Comparison of ENCODE assay signal across 13 mouse cellular contexts in genomic region chr2:62574250-62574649, GRCm38 (mm10). TPM values are rescaled to one million over a fixed set of nuclear protein-coding genes. Genes with fewer than 3 reads are reported as not detected.
DNase-seq lines count a peak whose midpoint lies in the region; ATAC-seq and TF ChIP-seq lines count a peak whose summit lies in the region.
"Had no signal": no experiment of that assay in that cellular context is flagged by ENCODE, and none has a peak within 500 bp of the region (broad histone marks: within the 10 kb centered on the region; RNA-seq: fewer than 3 reads in every experiment).

No protein-coding gene starts in this region.

- no peak for TF ChIP-seq CTCF in stomach, postnatal 0 days (IDR thresholded peaks at IDR 0.05; ENCODE audit: low read depth)

- H3K27me3 ChIP-seq in forebrain, embryonic 10.5 days (ENCODE audit: poor library complexity, severe bottlenecking): no peaks in the 10 kb centered on the region
- H3K27me3 ChIP-seq in forebrain, embryonic 14.5 days (replicated peaks; ENCODE audit: control insufficient read depth, insufficient read depth, low read length): no peaks in the 10 kb centered on the region
- no peaks in the 10 kb centered on the region for H3K27me3 ChIP-seq in stomach, postnatal 0 days (ENCODE audit: control insufficient read depth, insufficient read depth, low read length)
- H3K27me3 ChIP-seq: forebrain, embryonic 13.5 days; liver, embryonic 12.5 days had no signal

- H3K27ac ChIP-seq in forebrain, embryonic 10.5 days: peak overlapping the region; percentile 9; the same call in 1 of the 2 replicates
- no peak overlapping the region for H3K27ac ChIP-seq in forebrain, embryonic 14.5 days (ENCODE audit: low read depth, low read length)
- H3K27ac ChIP-seq in stomach, postnatal 0 days (replicated peaks): no peak overlapping the region
- H3K27ac ChIP-seq: forebrain, embryonic 13.5 days; liver, embryonic 12.5 days; macrophage had no signal

- no peak for TF ChIP-seq EP300 in stomach, postnatal 0 days (optimal IDR thresholded peaks at IDR 0.05)

- no peaks in the 10 kb centered on the region for H3K36me3 ChIP-seq in forebrain, embryonic 10.5 days (replicated peaks)
- H3K36me3 ChIP-seq in forebrain, embryonic 14.5 days (ENCODE audit: control insufficient read depth, insufficient read depth, low read length): no peaks in the 10 kb centered on the region
- H3K36me3 ChIP-seq in stomach, postnatal 0 days (ENCODE audit: control insufficient read depth, insufficient read depth, low read length): no peaks in the 10 kb centered on the region
- H3K36me3 ChIP-seq: liver, embryonic 12.5 days had no signal

- DNase-seq in forebrain, embryonic 10.5 days (ENCODE audit: extremely low spot score, low spot score): no peak
- no peak for DNase-seq in forebrain, embryonic 14.5 days (ENCODE audit: low spot score)
- peak; percentile 31 to 44 for DNase-seq in left cerebral cortex, adult 18-20 months (ENCODE audit: low spot score in 2 of 2)
- no peak for DNase-seq in left cerebral cortex, postnatal 4 days
- peak; percentile 40 to 84 for DNase-seq in left cerebral cortex, postnatal 25 days (ENCODE audit: low spot score in 2 of 2)
- DNase-seq in stomach, postnatal 0 days (ENCODE audit: low spot score): no peak
- no peak for DNase-seq in spleen, postnatal 10 days (ENCODE audit: low spot score in 2 of 2)
- no peak for DNase-seq in cerebellum, adult 8-10 months
- DNase-seq: cerebellum, postnatal 25 days had no signal

- 70% methylated on average over 7 of the region's 7 CpGs for WGBS in forebrain, embryonic 10.5 days
- WGBS in forebrain, embryonic 14.5 days: 81% methylated on average over 7 of the region's 7 CpGs
- WGBS in stomach, postnatal 0 days: 40% methylated on average over 7 of the region's 7 CpGs

- 0 out of 2 replicates have a peak, but pooled peaks cover 4% of the 10 kb centered on the region for H3K4me1 ChIP-seq in forebrain, embryonic 10.5 days
- no peaks in the 10 kb centered on the region for H3K4me1 ChIP-seq in forebrain, embryonic 14.5 days (ENCODE audit: control insufficient read depth, insufficient read depth, low read length)
- no peaks in the 10 kb centered on the region for H3K4me1 ChIP-seq in stomach, postnatal 0 days (replicated peaks; ENCODE audit: control insufficient read depth, insufficient read depth)
- H3K4me1 ChIP-seq: forebrain, embryonic 13.5 days; liver, embryonic 12.5 days had no signal

- no peak for ATAC-seq in forebrain, embryonic 14.5 days
- ATAC-seq in stomach, postnatal 0 days (ENCODE audit: low FRiP score, low TSS enrichment): no peak
- ATAC-seq: forebrain, embryonic 13.5 days; liver, embryonic 12.5 days had no signal

- no peak overlapping the region for H3K4me2 ChIP-seq in forebrain, embryonic 14.5 days (ENCODE audit: low read length)
- peak overlapping the region; percentile 28 for H3K4me2 ChIP-seq in stomach, postnatal 0 days (replicated peaks; ENCODE audit: low read depth)
- H3K4me2 ChIP-seq: forebrain, embryonic 13.5 days; liver, embryonic 12.5 days had no signal

- intact Hi-C loops in left cerebral cortex, postnatal 4 days (cut with DNase I): no loop called here
- intact Hi-C loops in left cerebral cortex, postnatal 25 days (cut with DNase I): loop anchor here (2.0 to 5.0 kb wide), 2 partner anchors 53 to 117 kb away; no protein-coding TSS in a partner anchor

- H3K9ac ChIP-seq in forebrain, embryonic 14.5 days (ENCODE audit: low read length): no peak overlapping the region
- H3K9ac ChIP-seq in stomach, postnatal 0 days (ENCODE audit: low read length): no peak overlapping the region
- H3K9ac ChIP-seq: forebrain, embryonic 13.5 days; liver, embryonic 12.5 days had no signal

- H3K9me3 ChIP-seq in forebrain, embryonic 10.5 days: no peaks in the 10 kb centered on the region
- H3K9me3 ChIP-seq in forebrain, embryonic 14.5 days (replicated peaks; ENCODE audit: control insufficient read depth, low read length): no peaks in the 10 kb centered on the region
- H3K9me3 ChIP-seq in stomach, postnatal 0 days (ENCODE audit: control insufficient read depth, low read length): no peaks in the 10 kb centered on the region
- H3K9me3 ChIP-seq: forebrain, embryonic 13.5 days; liver, embryonic 12.5 days had no signal

- H3K4me3 ChIP-seq in forebrain, embryonic 10.5 days: no peak overlapping the region
- H3K4me3 ChIP-seq in forebrain, embryonic 14.5 days (ENCODE audit: low read depth, low read length): no peak overlapping the region
- no peak overlapping the region for H3K4me3 ChIP-seq in stomach, postnatal 0 days (ENCODE audit: low read depth, low read length)
- H3K4me3 ChIP-seq: forebrain, embryonic 13.5 days; liver, embryonic 12.5 days had no signal

RNA-seq across cellular contexts. Expression of gene Fap, which starts 0.4 kb away (rescaled TPM):
- 5.4 and 7.1 TPM in 2 replicates for polyA plus RNA-seq in forebrain, embryonic 10.5 days (2016; fragmentation: Nextera tagmentation; extraction: Ambion mirVana)
- polyA plus RNA-seq in forebrain, embryonic 14.5 days (2014; fragmentation: Nextera tagmentation; extraction: Ambion mirVana): 0.61 and 1.2 TPM in 2 replicates
- total RNA-seq in left cerebral cortex, adult 18-20 months (2021): 1 to 10 TPM; 3.8 to 6.7 TPM
- total RNA-seq in left cerebral cortex, postnatal 4 days (2021): 1 to 10 TPM; 2.1 to 2.2 TPM
- 1 to 10 TPM; 3.6 to 4.4 TPM for total RNA-seq in left cerebral cortex, postnatal 25 days (2021)
- 2.3 and 4.0 TPM in 2 replicates for polyA plus RNA-seq in stomach, postnatal 0 days (2015; fragmentation: Nextera tagmentation; extraction: Ambion mirVana)
- total RNA-seq: ES-E14 had no signal

Comparison
In these comparisons a context has a peak if more than half of its experiments do, and no peak if none do; other contexts are left out.
1. DNase-seq: peak in left cerebral cortex, adult 18-20 months (2 of 2) and left cerebral cortex, postnatal 25 days (2 of 2); none in forebrain, embryonic 10.5 days (single experiment), forebrain, embryonic 14.5 days (single experiment), left cerebral cortex, postnatal 4 days (single experiment), stomach, postnatal 0 days (single experiment), spleen, postnatal 10 days (0 of 2) and cerebellum, adult 8-10 months (single experiment).